Mouse (Mus musculus): ENCODE data around the gene 1110002E22Rik.

The 1110002E22Rik gene

GRCm38 (mm10) chr3:138065930-138066329, 1.1 kb downstream of the 1110002E22Rik start:
- no peak for DNase-seq

- no peak for DNase-seq
These were observed 1.6 kb downstream of the 1110002E22Rik start for GRCm38 (mm10) chr3:138066348-138066856.

GRCm38 (mm10) chr3:138067288-138067687, 2.4 kb downstream of the 1110002E22Rik start, which contains the start of gene Gm5105:
Gene Gm5105 (minus strand): TSS chr3:138067388.
- no peak for DNase-seq

GRCm38 (mm10) chr3:138068103-138068502, 3.3 kb downstream of the 1110002E22Rik start:
- DNase-seq: no peak

- no peak for DNase-seq
These were observed 5.1 kb downstream of the 1110002E22Rik start for GRCm38 (mm10) chr3:138069756-138070511.

GRCm38 (mm10) chr3:138071004-138071403, 6.2 kb downstream of the 1110002E22Rik start:
- DNase-seq: no peak

- no peak for DNase-seq
These were observed 6.7 kb downstream of the 1110002E22Rik start for GRCm38 (mm10) chr3:138071476-138072073.

GRCm38 (mm10) chr3:138074214-138074613, 9.4 kb downstream of the 1110002E22Rik start:
- DNase-seq: no peak

- no peak for DNase-seq
These were observed 10.4 kb downstream of the 1110002E22Rik start for GRCm38 (mm10) chr3:138075209-138075608.

- no peak for DNase-seq
These were observed 12.9 kb downstream of the 1110002E22Rik start for GRCm38 (mm10) chr3:138077476-138078340.

GRCm38 (mm10) chr3:138078701-138079100, 13.8 kb downstream of the 1110002E22Rik start:
- DNase-seq: no peak

GRCm38 (mm10) chr3:138083073-138083637, 18.3 kb downstream of the 1110002E22Rik start:
- DNase-seq: no peak

- DNase-seq: no peak
These were observed 19.0 kb downstream of the 1110002E22Rik start for GRCm38 (mm10) chr3:138083896-138084295.

GRCm38 (mm10) chr3:138095301-138095700, 30.4 kb downstream of the 1110002E22Rik start:
- DNase-seq: no peak

GRCm38 (mm10) chr3:138095718-138096117, 30.9 kb downstream of the 1110002E22Rik start:
- no peak for DNase-seq

- no peak for DNase-seq
These were observed 31.6 kb downstream of the 1110002E22Rik start for GRCm38 (mm10) chr3:138096263-138097028.

GRCm38 (mm10) chr3:138097718-138098117, 32.9 kb downstream of the 1110002E22Rik start:
- no peak for DNase-seq

- DNase-seq: no peak
These were observed 37.1 kb downstream of the 1110002E22Rik start for GRCm38 (mm10) chr3:138101936-138102335.

- DNase-seq: no peak
These were observed 38.8 kb downstream of the 1110002E22Rik start for GRCm38 (mm10) chr3:138103690-138104089.

- no peak for DNase-seq
These were observed 40.2 kb downstream of the 1110002E22Rik start for GRCm38 (mm10) chr3:138105056-138105455.

GRCm38 (mm10) chr3:138106887-138107286, 42.0 kb downstream of the 1110002E22Rik start:
- no peak for DNase-seq

Data from lung, postnatal 14 days (tissue).